Mouse (Mus musculus) inflammation-experienced regulatory T-cells, adult 6 months (primary cell): Measurements from ENCODE around the gene Gm20821. TPM values are rescaled to one million over a fixed set of nuclear protein-coding genes. Genes with fewer than 3 reads are reported as not detected.
"Not testable (repeated sequence)": the region's sequence is repeated elsewhere in the genome, so short reads cannot be mapped to it uniquely, and the experiment has no call there.

Source experiments
- ATAC-seq: one replicate; pipeline ENCODE4 v1.8.0; 2017
- polyA plus RNA-seq, 3 experiments: library from polyadenylated mRNA; unstranded; fragments of 100-300 nt; shearing (Covaris generic); gene quantifications; one replicate each; pipeline ENCODE4 v1.2.1; 2017

Gm20821 gene
- polyA plus RNA-seq = not detected

DNA sequence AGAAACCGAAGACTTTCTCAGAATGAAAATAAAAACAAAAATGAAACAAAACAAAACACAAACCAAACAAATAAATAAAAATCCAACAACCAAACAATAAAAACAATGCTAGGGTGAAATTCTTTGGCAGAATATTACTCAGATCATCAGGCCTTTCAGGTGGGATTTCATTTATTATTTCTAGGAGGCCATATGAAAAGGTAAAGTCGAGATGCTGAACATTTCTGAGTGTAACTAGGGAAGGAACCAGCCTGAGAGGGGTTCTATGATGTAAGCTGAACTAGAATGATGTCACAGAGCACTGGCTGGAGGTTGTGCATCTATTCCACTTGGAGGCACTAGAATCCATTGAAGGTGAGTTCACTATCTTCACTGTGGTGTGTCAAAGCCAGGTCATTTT, at the start of gene Gm20821:
Gm20821 (plus strand) TSS at position 301 of the 400 bp plus-strand sequence.
- not testable (repeated sequence) for ATAC-seq
